ENCODE assay signal across 8 mouse cellular contexts in genomic region chr5:111701634-111702329, GRCm38 (mm10). TPM values are rescaled to one million over a fixed set of nuclear protein-coding genes. Genes with fewer than 3 reads are reported as not detected.
DNase-seq lines count a peak whose midpoint lies in the region; ATAC-seq lines count a peak whose summit lies in the region.

No protein-coding gene starts in this region.

- no peak for DNase-seq in kidney, adult 8-10 months
- no peak for DNase-seq in embryonic facial prominence, embryonic 14.5 days (ENCODE audit: low spot score)
- DNase-seq in neural tube, embryonic 11.5 days (ENCODE audit: low spot score): no peak
- no peak for DNase-seq in left cerebral cortex, adult 9 months (ENCODE audit: low spot score in 2 of 2)
- DNase-seq in cerebellum, adult 9-10 months: no peak
- no peak for DNase-seq in thymus, postnatal 10 days (ENCODE audit: low spot score in 2 of 2)

- 5% methylated on average over 27 of the region's 31 CpGs for WGBS in kidney, embryonic 15.5 days
- WGBS in embryonic facial prominence, embryonic 14.5 days: 8% methylated on average over 18 of the region's 31 CpGs
- WGBS in intestine, embryonic 15.5 days: 6% methylated on average over 21 of the region's 31 CpGs
- WGBS in neural tube, embryonic 11.5 days: 4% methylated on average over 23 of the region's 31 CpGs

- ATAC-seq in kidney, embryonic 15.5 days (replicated peaks; ENCODE audit: low FRiP score): peak; percentile 58; the same call in 1 of the 2 replicates
- ATAC-seq in embryonic facial prominence, embryonic 14.5 days (ENCODE audit: low read depth): no peak; the same call in 1 of the 2 replicates
- ATAC-seq in intestine, embryonic 15.5 days: peak; percentile 55
- 0 out of 2 replicates have a peak, but pooled peaks have one; percentile 58 for ATAC-seq in neural tube, embryonic 11.5 days (ENCODE audit: insufficient read depth, low FRiP score, low TSS enrichment)

- peaks cover 46% of the 10 kb centered on the region for H3K27me3 ChIP-seq in kidney, embryonic 15.5 days
- H3K27me3 ChIP-seq in embryonic facial prominence, embryonic 14.5 days (replicated peaks; ENCODE audit: control insufficient read depth, insufficient read depth, low read length): no peaks in the 10 kb centered on the region
- H3K27me3 ChIP-seq in intestine, embryonic 15.5 days (replicated peaks): no peaks in the 10 kb centered on the region
- no peaks in the 10 kb centered on the region for H3K27me3 ChIP-seq in neural tube, embryonic 11.5 days (ENCODE audit: control insufficient read depth, insufficient read depth, low read length)

- H3K36me3 ChIP-seq in kidney, embryonic 15.5 days: no peaks in the 10 kb centered on the region
- H3K36me3 ChIP-seq in embryonic facial prominence, embryonic 14.5 days (ENCODE audit: control insufficient read depth, insufficient read depth, low read length): no peaks in the 10 kb centered on the region
- no peaks in the 10 kb centered on the region for H3K36me3 ChIP-seq in intestine, embryonic 15.5 days
- H3K36me3 ChIP-seq in neural tube, embryonic 11.5 days (ENCODE audit: control insufficient read depth, insufficient read depth, low read length): no peaks in the 10 kb centered on the region

- no peak overlapping the region for H3K27ac ChIP-seq in kidney, embryonic 15.5 days
- no peak overlapping the region for H3K27ac ChIP-seq in embryonic facial prominence, embryonic 14.5 days (replicated peaks; ENCODE audit: low read depth, low read length)
- peak overlapping the region; percentile 11; the same call in 1 of the 2 replicates for H3K27ac ChIP-seq in intestine, embryonic 15.5 days
- H3K27ac ChIP-seq in neural tube, embryonic 11.5 days (ENCODE audit: low read depth, low read length): 0 out of 2 replicates have a peak overlapping the region, but pooled peaks have one; percentile 44

- 0 out of 2 replicates have a peak overlapping the region, but pooled peaks have one; percentile 14 for H3K9ac ChIP-seq in kidney, embryonic 15.5 days
- H3K9ac ChIP-seq in embryonic facial prominence, embryonic 14.5 days (ENCODE audit: low read depth, low read length): no peak overlapping the region
- no peak overlapping the region for H3K9ac ChIP-seq in intestine, embryonic 15.5 days
- peak overlapping the region; percentile 35 for H3K9ac ChIP-seq in neural tube, embryonic 11.5 days (ENCODE audit: low read length)

- H3K4me2 ChIP-seq in kidney, embryonic 15.5 days: peak overlapping the region; percentile 62
- H3K4me2 ChIP-seq in embryonic facial prominence, embryonic 14.5 days (ENCODE audit: low read depth, low read length): peak overlapping the region; percentile 51
- peak overlapping the region; percentile 61 for H3K4me2 ChIP-seq in intestine, embryonic 15.5 days (replicated peaks)
- H3K4me2 ChIP-seq in neural tube, embryonic 11.5 days (ENCODE audit: low read depth): peak overlapping the region; percentile 37

- H3K4me3 ChIP-seq in kidney, embryonic 15.5 days (replicated peaks): peak overlapping the region; percentile 34
- H3K4me3 ChIP-seq in embryonic facial prominence, embryonic 14.5 days (ENCODE audit: low read depth, low read length): peak overlapping the region; percentile 15
- peak overlapping the region; percentile 17 for H3K4me3 ChIP-seq in intestine, embryonic 15.5 days (replicated peaks)
- peak overlapping the region; percentile 18 for H3K4me3 ChIP-seq in neural tube, embryonic 11.5 days (ENCODE audit: low read depth, low read length)

- peaks cover 12% of the 10 kb centered on the region; the same call in 1 of the 2 replicates for H3K4me1 ChIP-seq in kidney, embryonic 15.5 days
- peaks cover 19% of the 10 kb centered on the region for H3K4me1 ChIP-seq in embryonic facial prominence, embryonic 14.5 days (ENCODE audit: control insufficient read depth, insufficient read depth, low read length)
- H3K4me1 ChIP-seq in intestine, embryonic 15.5 days (replicated peaks): peaks cover 6% of the 10 kb centered on the region; the same call in 1 of the 2 replicates
- peaks cover 8% of the 10 kb centered on the region; the same call in 1 of the 2 replicates for H3K4me1 ChIP-seq in neural tube, embryonic 11.5 days (ENCODE audit: control insufficient read depth, insufficient read depth, low read length)

- H3K9me3 ChIP-seq in kidney, embryonic 15.5 days (replicated peaks): no peaks in the 10 kb centered on the region
- no peaks in the 10 kb centered on the region for H3K9me3 ChIP-seq in embryonic facial prominence, embryonic 14.5 days (ENCODE audit: control insufficient read depth, low read length)
- no peaks in the 10 kb centered on the region for H3K9me3 ChIP-seq in intestine, embryonic 15.5 days
- H3K9me3 ChIP-seq in neural tube, embryonic 11.5 days (ENCODE audit: control insufficient read depth, low read length): no peaks in the 10 kb centered on the region

RNA-seq across cellular contexts. Expression of gene Gm26897, which starts 31.9 kb away (rescaled TPM):
- polyA plus RNA-seq in kidney, embryonic 15.5 days (2015; fragmentation: Nextera tagmentation; extraction: Ambion mirVana): not detected in 2 replicates
- polyA plus RNA-seq in embryonic facial prominence, embryonic 14.5 days (2014; fragmentation: Nextera tagmentation; extraction: Ambion mirVana): not detected in 2 replicates
- polyA plus RNA-seq in intestine, embryonic 15.5 days (2015; fragmentation: Nextera tagmentation; extraction: Ambion mirVana): not detected in 2 replicates
- not detected in 2 replicates for polyA plus RNA-seq in neural tube, embryonic 11.5 days (2014; fragmentation: Nextera tagmentation; extraction: Ambion mirVana)

Comparison
In these comparisons a context has a peak if more than half of its experiments do, and no peak if none do; other contexts are left out.
1. H3K27ac ChIP-seq: peak in intestine, embryonic 15.5 days (single experiment) and neural tube, embryonic 11.5 days (single experiment); none in kidney, embryonic 15.5 days (single experiment) and embryonic facial prominence, embryonic 14.5 days (single experiment).
2. H3K9ac ChIP-seq: peak in kidney, embryonic 15.5 days (single experiment) and neural tube, embryonic 11.5 days (single experiment); none in embryonic facial prominence, embryonic 14.5 days (single experiment) and intestine, embryonic 15.5 days (single experiment).
3. Peak in every context shown above with its lines, with median percentiles within 50 percentile points of each other: H3K4me2 ChIP-seq and H3K4me3 ChIP-seq.